Mouse (Mus musculus): Measurements from ENCODE around the gene Upk3a. TPM values are rescaled to one million over a fixed set of nuclear protein-coding genes. Genes with fewer than 3 reads are reported as not detected.
A peak's percentile ranks its signal among the peaks of the same experiment; 100 is the strongest.

Upk3a gene
- polyA plus RNA-seq, 1 experiment, result not detected

DNA sequence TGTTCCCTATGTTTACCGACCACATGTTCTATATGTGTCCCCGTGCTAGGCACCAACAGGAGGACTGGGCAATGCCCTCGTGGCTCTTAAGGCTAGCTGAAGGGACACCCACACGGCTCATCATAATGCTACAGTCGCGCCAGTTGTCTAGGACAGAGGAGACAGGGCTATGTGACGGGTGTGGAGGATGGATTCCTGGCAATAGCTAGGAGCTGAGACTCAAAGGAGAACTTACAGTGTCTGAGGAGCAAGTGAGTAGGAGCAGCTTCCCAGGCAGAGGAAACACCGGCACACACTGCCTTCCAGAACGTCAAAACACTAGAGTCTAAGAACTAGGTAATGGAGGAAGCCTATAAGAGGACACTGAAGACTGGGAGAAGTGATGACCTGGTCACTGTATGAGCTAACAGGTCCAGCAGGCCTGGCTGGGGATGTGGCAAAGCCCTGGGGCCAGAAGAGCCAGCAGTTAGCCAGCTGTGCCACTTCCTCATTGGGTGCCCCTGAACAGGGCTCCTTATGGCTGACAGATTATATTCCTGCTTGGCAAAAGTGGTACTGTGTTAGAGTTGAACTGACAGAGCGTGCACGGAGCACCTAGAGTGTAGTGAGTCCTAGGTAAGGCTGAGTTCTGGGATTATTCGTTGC lies 31.3 kb upstream of the Upk3a start:
- Histone ChIP-seq H3K79me2 (ENCODE audit: control insufficient read depth, insufficient read depth) (peaks cover 31% of the 10 kb centered on the region), H3ac (ENCODE audit: control insufficient read depth, insufficient read length) (no peak overlapping the region), H3K4me3 (peak overlapping the region; percentile 69), H3K4me2 (ENCODE audit: low read depth) (no peak overlapping the region), H3K27me3 (ENCODE audit: control insufficient read depth, insufficient read depth, insufficient read length) (no peaks in the 10 kb centered on the region), H3K36me3 (ENCODE audit: control insufficient read depth, insufficient read depth) (no peaks in the 10 kb centered on the region)
- no peak for TF ChIP-seq TCF12 (IDR thresholded peaks at IDR 0.05; ENCODE audit: insufficient read depth, poor library complexity, severe bottlenecking)
- TF ChIP-seq MYOD1 (IDR thresholded peaks at IDR 0.05; ENCODE audit: control insufficient read depth in 1 of 3, insufficient read length in 2 of 3, low read depth in 2 of 3), result no peak
- no peak for TF ChIP-seq MYOG (IDR thresholded peaks at IDR 0.05; ENCODE audit: control insufficient read depth in 1 of 3, insufficient read depth in 1 of 3, insufficient read length in 2 of 3, low read depth in 2 of 3)
- no peak for TF ChIP-seq E2F4 (IDR thresholded peaks at IDR 0.05; ENCODE audit: insufficient read depth)
- no peak for TF ChIP-seq MAX (IDR thresholded peaks at IDR 0.05; ENCODE audit: low read depth)
- TF ChIP-seq POLR2AphosphoS2 (IDR thresholded peaks at IDR 0.05; ENCODE audit: insufficient read length, low read depth), result no peak
- no peak for TF ChIP-seq SRF (IDR thresholded peaks at IDR 0.05; ENCODE audit: control insufficient read depth, insufficient read length, low read depth)
- TF ChIP-seq USF1 (IDR thresholded peaks at IDR 0.05; ENCODE audit: low read depth), result no peak
- no peak for TF ChIP-seq REST (IDR thresholded peaks at IDR 0.05; ENCODE audit: insufficient read depth, insufficient read length)
- TF ChIP-seq POLR2A (IDR thresholded peaks at IDR 0.05; ENCODE audit: insufficient read length, low read depth), result no peak
- TF ChIP-seq TCF3 (IDR thresholded peaks at IDR 0.05; ENCODE audit: insufficient read length, low read depth), result no peak

DNA sequence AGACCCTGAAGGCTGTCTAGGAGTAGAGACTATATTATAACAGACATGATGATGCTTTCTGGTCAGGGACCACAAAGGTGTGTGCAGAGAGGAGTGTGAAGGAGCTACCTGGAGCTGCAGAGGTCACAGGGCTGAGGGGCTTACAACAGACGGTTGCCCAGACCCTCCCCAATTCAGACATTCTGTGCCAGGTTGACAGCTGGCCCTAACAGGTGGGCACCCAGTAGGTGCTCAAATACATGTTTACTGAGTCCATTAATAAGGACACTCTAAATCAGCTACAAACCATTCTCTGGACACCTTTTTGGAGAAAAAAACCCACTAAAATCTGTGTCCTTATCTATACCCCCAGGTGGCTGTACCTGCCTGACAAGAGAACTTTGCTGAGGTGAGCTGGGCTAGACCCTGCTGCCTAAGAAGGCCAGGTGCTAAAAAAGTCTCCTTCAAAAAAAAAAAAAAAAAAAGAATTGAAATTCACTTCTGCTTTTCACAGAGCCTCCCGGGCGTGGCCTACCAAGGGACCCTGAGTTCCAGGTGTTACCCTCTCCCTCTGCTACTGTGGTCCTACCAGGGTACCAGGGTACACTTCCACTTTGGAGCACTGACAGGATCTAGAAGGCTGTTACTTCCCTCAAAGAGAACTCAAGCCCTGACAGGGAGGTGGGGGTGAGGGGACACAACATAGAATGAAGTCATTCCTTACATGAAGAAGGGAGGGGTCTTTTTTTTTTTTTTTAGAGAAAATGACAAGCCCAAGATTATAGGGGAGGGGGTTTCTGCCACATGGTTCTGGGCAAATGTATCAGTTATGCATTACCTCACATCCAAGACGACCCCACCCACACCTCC lies 30.5 kb upstream of the Upk3a start:
- Histone ChIP-seq H3K4me3 (peak overlapping the region; percentile 69), H3K36me3 (ENCODE audit: control insufficient read depth, insufficient read depth) (no peaks in the 10 kb centered on the region), H3K4me2 (ENCODE audit: low read depth) (peak overlapping the region; percentile 78), H3K79me2 (ENCODE audit: control insufficient read depth, insufficient read depth) (peaks cover 31% of the 10 kb centered on the region), H3K27me3 (ENCODE audit: control insufficient read depth, insufficient read depth, insufficient read length) (no peaks in the 10 kb centered on the region), H3ac (ENCODE audit: control insufficient read depth, insufficient read length) (peak overlapping the region; percentile 95)
- TF ChIP-seq MAX (IDR thresholded peaks at IDR 0.05; ENCODE audit: low read depth) (no peak), USF1 (IDR thresholded peaks at IDR 0.05; ENCODE audit: low read depth) (no peak), E2F4 (IDR thresholded peaks at IDR 0.05; ENCODE audit: insufficient read depth) (no peak), TCF12 (IDR thresholded peaks at IDR 0.05; ENCODE audit: insufficient read depth, poor library complexity, severe bottlenecking) (no peak), MYOG (IDR thresholded peaks at IDR 0.05; ENCODE audit: control insufficient read depth in 1 of 3, insufficient read depth in 1 of 3, insufficient read length in 2 of 3, low read depth in 2 of 3) (no peak), SRF (IDR thresholded peaks at IDR 0.05; ENCODE audit: control insufficient read depth, insufficient read length, low read depth) (no peak), MYOD1 (IDR thresholded peaks at IDR 0.05; ENCODE audit: control insufficient read depth in 1 of 3, insufficient read length in 2 of 3, low read depth in 2 of 3) (no peak), REST (IDR thresholded peaks at IDR 0.05; ENCODE audit: insufficient read depth, insufficient read length) (no peak), POLR2AphosphoS2 (IDR thresholded peaks at IDR 0.05; ENCODE audit: insufficient read length, low read depth) (no peak), CEBPB (IDR thresholded peaks at IDR 0.05; ENCODE audit: insufficient read depth, poor library complexity, severe bottlenecking) (no peak), POLR2A (IDR thresholded peaks at IDR 0.05; ENCODE audit: insufficient read length, low read depth) (no peak), TCF3 (IDR thresholded peaks at IDR 0.05; ENCODE audit: insufficient read length, low read depth) (no peak)

DNA sequence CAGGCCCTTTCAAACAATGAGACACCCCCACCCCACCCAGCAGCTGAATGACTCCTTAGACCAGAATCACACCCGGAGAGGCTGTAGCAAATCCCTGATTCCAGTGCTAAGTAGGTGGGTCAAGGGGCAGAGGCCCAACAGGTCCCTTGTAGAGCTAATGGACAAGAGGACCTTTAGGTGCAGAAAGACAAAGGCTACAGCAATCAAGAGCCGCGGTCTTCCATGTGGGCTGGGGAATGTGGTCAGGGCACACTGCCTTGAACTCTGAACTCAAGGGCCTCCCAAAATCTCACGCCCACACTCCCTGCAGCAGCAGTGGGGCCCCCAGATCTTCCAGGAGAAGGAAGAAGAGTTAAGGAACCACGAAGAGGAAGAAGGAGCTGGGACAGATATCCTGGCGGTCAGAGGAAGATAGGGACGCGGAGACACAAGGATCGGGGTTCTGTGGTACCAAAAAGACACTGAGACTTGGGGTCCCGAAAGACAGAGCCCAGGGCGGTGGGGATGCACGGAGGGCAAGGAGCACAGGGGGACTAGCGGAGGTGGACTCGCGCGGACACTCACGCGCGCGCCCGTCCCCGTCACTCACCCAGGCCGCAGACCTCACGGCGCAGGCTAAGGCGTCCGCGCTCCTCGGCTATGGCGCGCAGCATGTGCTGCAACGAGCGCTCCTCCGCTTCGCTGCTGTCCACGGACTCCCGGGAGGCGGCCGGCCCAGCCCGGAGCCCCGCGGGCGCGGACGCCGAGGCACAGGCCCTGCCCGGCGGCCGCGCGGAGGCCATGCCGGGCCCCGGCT lies 29.7 kb upstream of the Upk3a start:
- H3ac ChIP-seq (ENCODE audit: control insufficient read depth, insufficient read length), result peak overlapping the region; percentile 95
- peak overlapping the region; percentile 69 for H3K4me3 ChIP-seq
- TF ChIP-seq MYOG (IDR thresholded peaks at IDR 0.05; ENCODE audit: control insufficient read depth in 1 of 3, insufficient read depth in 1 of 3, insufficient read length in 2 of 3, low read depth in 2 of 3) (peak in 1 of 3 experiments; percentile 13), MYOD1 (IDR thresholded peaks at IDR 0.05; ENCODE audit: control insufficient read depth in 1 of 3, insufficient read length in 2 of 3, low read depth in 2 of 3) (no peak)
- no peaks in the 10 kb centered on the region for H3K27me3 ChIP-seq (ENCODE audit: control insufficient read depth, insufficient read depth, insufficient read length)
- H3K79me2 ChIP-seq (ENCODE audit: control insufficient read depth, insufficient read depth), result peaks cover 31% of the 10 kb centered on the region
- no peaks in the 10 kb centered on the region for H3K36me3 ChIP-seq (ENCODE audit: control insufficient read depth, insufficient read depth)
- peak overlapping the region; percentile 78 for H3K4me2 ChIP-seq (ENCODE audit: low read depth)

DNA sequence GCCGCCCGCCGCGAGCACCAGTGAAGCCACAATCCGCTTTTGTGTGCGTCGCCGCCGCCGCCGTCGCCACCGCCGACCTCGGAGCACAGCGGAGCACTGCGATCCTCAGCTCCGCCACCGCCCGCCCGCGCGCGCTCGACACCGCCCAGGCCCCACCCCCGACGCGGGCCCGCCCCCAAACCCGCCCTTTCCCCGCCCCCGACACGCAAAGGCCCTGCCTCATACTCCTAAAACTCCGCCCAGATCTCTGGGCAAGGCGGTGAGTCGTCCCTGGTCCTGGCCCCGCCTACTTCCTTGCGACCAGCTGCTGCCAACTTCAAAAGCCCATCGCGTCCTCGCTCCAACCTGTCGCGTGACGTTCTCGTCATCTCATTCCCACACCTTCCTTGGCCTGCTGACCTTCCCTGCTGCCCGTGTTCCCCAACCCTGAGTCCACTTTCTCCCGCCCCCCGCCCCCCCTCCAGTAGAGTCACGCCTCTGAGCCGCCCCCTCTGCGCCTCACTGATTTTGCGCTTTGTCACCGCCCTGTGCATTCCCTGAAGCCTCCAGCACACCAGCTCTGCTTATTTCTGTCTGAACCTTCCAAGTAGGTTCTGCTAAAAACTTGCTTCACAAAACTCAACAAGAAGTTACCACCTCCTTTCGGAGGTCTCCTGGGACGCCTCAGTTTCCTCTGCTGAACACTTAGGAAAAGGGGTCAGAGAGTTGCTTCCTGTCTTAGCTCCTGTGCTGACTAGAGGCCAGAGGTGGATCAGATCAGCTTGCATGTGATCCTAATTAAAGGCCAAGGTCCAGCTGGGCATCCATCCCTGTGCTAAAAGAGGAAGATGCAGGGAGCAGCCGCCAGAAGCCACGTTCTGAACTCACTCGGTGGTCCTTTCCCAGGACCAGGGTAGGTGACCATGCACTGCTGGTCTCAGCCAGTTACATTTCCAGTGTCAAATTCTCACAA lies 28.8 kb upstream of the Upk3a start, which contains the start of gene 5031439G07Rik:
Gene 5031439G07Rik (minus strand): TSS at position 678 of the 952 bp plus-strand sequence.
- Histone ChIP-seq H3ac (ENCODE audit: control insufficient read depth, insufficient read length) (peak within 1 kb of the TSS; percentile 95), H3K4me3 (peak within 1 kb of the TSS; percentile 69), H3K36me3 (ENCODE audit: control insufficient read depth, insufficient read depth) (no peaks in the 10 kb centered on the region), H3K4me2 (ENCODE audit: low read depth) (peak within 1 kb of the TSS; percentile 78), H3K27me3 (ENCODE audit: control insufficient read depth, insufficient read depth, insufficient read length) (no peaks in the 10 kb centered on the region), H3K79me2 (ENCODE audit: control insufficient read depth, insufficient read depth) (peaks cover 26% of the 10 kb centered on the region)
- peak; percentile 71 for TF ChIP-seq SRF (IDR thresholded peaks at IDR 0.05; ENCODE audit: control insufficient read depth, insufficient read length, low read depth)
- TF ChIP-seq REST (IDR thresholded peaks at IDR 0.05; ENCODE audit: insufficient read depth, insufficient read length), result peak; percentile 49
- TF ChIP-seq MYOG (IDR thresholded peaks at IDR 0.05; ENCODE audit: control insufficient read depth in 1 of 3, insufficient read depth in 1 of 3, insufficient read length in 2 of 3, low read depth in 2 of 3), result peak; percentile 75 to 89 (median 79)
- no peak for TF ChIP-seq MAX (IDR thresholded peaks at IDR 0.05; ENCODE audit: low read depth)
- TF ChIP-seq POLR2A (IDR thresholded peaks at IDR 0.05; ENCODE audit: insufficient read length, low read depth), result peak; percentile 92
- no peak for TF ChIP-seq CEBPB (IDR thresholded peaks at IDR 0.05; ENCODE audit: insufficient read depth, poor library complexity, severe bottlenecking)
- peak in 2 of 3 experiments; percentile 78 to 87 for TF ChIP-seq MYOD1 (IDR thresholded peaks at IDR 0.05; ENCODE audit: control insufficient read depth in 1 of 3, insufficient read length in 2 of 3, low read depth in 2 of 3)
- TF ChIP-seq USF1 (IDR thresholded peaks at IDR 0.05; ENCODE audit: low read depth), result peak; percentile 20
- TF ChIP-seq POLR2AphosphoS2 (IDR thresholded peaks at IDR 0.05; ENCODE audit: insufficient read length, low read depth), result peak; percentile 94
- peak; percentile 39 for TF ChIP-seq TCF3 (IDR thresholded peaks at IDR 0.05; ENCODE audit: insufficient read length, low read depth)

Measured in myocyte (in vitro differentiated cells).